Mouse (Mus musculus): Measurements from ENCODE around the gene Mmd.

Mmd gene

GRCm38 (mm10) chr11:90249025-90249650, at the start of gene Mmd:
Gene Mmd (plus strand): TSS chr11:90249456.
- peak; percentile 96 to 98 for DNase-seq (ENCODE audit: low spot score in 2 of 2)

- no peak for DNase-seq (ENCODE audit: low spot score in 2 of 2)
These were observed 48.4 kb upstream of the Mmd start for GRCm38 (mm10) chr11:90200826-90201225.

GRCm38 (mm10) chr11:90214246-90214645, 35.0 kb upstream of the Mmd start:
- DNase-seq (ENCODE audit: low spot score in 2 of 2) = no peak

- no peak for DNase-seq (ENCODE audit: low spot score in 2 of 2)
These were observed 29.1 kb upstream of the Mmd start for GRCm38 (mm10) chr11:90220022-90220645.

GRCm38 (mm10) chr11:90220750-90221149, 28.5 kb upstream of the Mmd start:
- DNase-seq (ENCODE audit: low spot score in 2 of 2) = no peak

GRCm38 (mm10) chr11:90224914-90225470, 24.3 kb upstream of the Mmd start:
- peak in 1 of 2 experiments; percentile 13 for DNase-seq (ENCODE audit: low spot score in 2 of 2)

- DNase-seq (ENCODE audit: low spot score in 2 of 2) = no peak
These were observed 22.0 kb upstream of the Mmd start for GRCm38 (mm10) chr11:90227000-90227922.

- DNase-seq (ENCODE audit: low spot score in 2 of 2) = no peak
These were observed 20.9 kb upstream of the Mmd start for GRCm38 (mm10) chr11:90228251-90228949.

GRCm38 (mm10) chr11:90229800-90230199, 19.5 kb upstream of the Mmd start:
- DNase-seq (ENCODE audit: low spot score in 2 of 2) = no peak

- no peak for DNase-seq (ENCODE audit: low spot score in 2 of 2)
These were observed 18.6 kb upstream of the Mmd start for GRCm38 (mm10) chr11:90230671-90231070.

- no peak for DNase-seq (ENCODE audit: low spot score in 2 of 2)
These were observed 17.6 kb upstream of the Mmd start for GRCm38 (mm10) chr11:90231631-90232030.

- DNase-seq (ENCODE audit: low spot score in 2 of 2) = no peak
These were observed 16.6 kb upstream of the Mmd start for GRCm38 (mm10) chr11:90232685-90233084.

- DNase-seq (ENCODE audit: low spot score in 2 of 2) = no peak
These were observed 14.0 kb upstream of the Mmd start for GRCm38 (mm10) chr11:90235221-90235620.

GRCm38 (mm10) chr11:90237616-90238015, 11.6 kb upstream of the Mmd start:
- DNase-seq (ENCODE audit: low spot score in 2 of 2) = no peak

- no peak for DNase-seq (ENCODE audit: low spot score in 2 of 2)
These were observed 10.6 kb upstream of the Mmd start for GRCm38 (mm10) chr11:90238657-90239056.

- DNase-seq (ENCODE audit: low spot score in 2 of 2) = no peak
These were observed 8.5 kb upstream of the Mmd start for GRCm38 (mm10) chr11:90240652-90241330.

GRCm38 (mm10) chr11:90241874-90242273, 7.4 kb upstream of the Mmd start:
- no peak for DNase-seq (ENCODE audit: low spot score in 2 of 2)

- no peak for DNase-seq (ENCODE audit: low spot score in 2 of 2)
These were observed 6.0 kb upstream of the Mmd start for GRCm38 (mm10) chr11:90243300-90243699.

- DNase-seq (ENCODE audit: low spot score in 2 of 2) = no peak
These were observed 3.6 kb upstream of the Mmd start for GRCm38 (mm10) chr11:90245630-90246029.

GRCm38 (mm10) chr11:90246676-90247075, 2.6 kb upstream of the Mmd start:
- DNase-seq (ENCODE audit: low spot score in 2 of 2) = no peak

GRCm38 (mm10) chr11:90247793-90248192, 1.5 kb upstream of the Mmd start:
- no peak for DNase-seq (ENCODE audit: low spot score in 2 of 2)

Measured in left cerebral cortex, adult 9 months (tissue).